ENCODE assay signal across 8 mouse cellular contexts in the genomic region with DNA sequence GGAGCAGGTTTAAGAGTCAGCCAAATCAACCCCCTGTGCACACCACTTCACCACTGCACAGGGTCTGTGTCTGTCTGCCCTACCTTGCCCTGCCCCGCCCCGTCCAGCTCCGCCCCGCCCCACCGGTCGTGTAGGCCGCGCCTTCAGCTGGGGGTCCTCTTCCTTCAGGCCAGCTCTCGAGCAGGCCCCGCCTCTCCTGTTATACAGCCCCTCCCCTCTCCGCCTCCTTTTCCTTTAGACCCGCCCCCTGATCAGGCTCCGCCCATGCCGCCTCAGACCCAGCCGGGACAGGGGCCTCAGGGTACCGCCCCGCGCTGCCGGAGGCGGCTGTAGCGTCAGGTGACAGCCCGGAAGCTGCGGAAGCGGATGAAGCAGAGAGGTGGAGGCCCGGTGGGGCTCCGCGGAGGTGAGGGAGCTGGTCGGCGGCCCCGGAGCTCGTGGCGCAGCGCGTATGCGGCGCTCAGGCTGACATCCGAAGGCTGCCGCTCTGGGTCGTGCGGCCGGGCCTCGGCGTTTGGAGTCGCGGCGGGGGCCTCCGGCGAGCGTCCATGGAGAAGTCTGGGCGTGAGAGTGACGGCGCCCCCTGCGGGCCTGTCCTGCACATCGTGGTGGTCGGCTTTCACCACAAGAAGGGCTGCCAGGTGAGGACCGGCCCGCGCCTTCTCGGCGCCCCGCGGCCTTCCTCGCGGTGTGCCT. TPM values are rescaled to one million over a fixed set of nuclear protein-coding genes. Genes with fewer than 3 reads are reported as not detected.
DNase-seq lines count a peak whose midpoint lies in the region; ATAC-seq and TF ChIP-seq lines count a peak whose summit lies in the region.

A gene (plus strand): TSS at position 326 of the 696 bp plus-strand sequence.

- under 1% methylated on average over 48 of the region's 64 CpGs for WGBS in forebrain, embryonic 13.5 days
- WGBS in large intestine, adult 2 months = under 1% methylated on average over 63 of the region's 64 CpGs
- under 1% methylated on average over 49 of the region's 64 CpGs for WGBS in liver, postnatal 0 days (ENCODE audit: insufficient replicate concordance)
- under 1% methylated on average over 59 of the region's 64 CpGs for WGBS in neural tube, embryonic 14.5 days

- no peak for TF ChIP-seq EP300 in ES-Bruce4 (IDR thresholded peaks at IDR 0.05; ENCODE audit: insufficient read depth, low read depth, low read length)
- TF ChIP-seq EP300 in liver, postnatal 0 days (IDR thresholded peaks at IDR 0.05; ENCODE audit: low read depth) = no peak

- peak; percentile 98 for ATAC-seq in cerebellum, adult (ENCODE audit: insufficient number of reproducible peaks, low FRiP score, low TSS enrichment)
- ATAC-seq in forebrain, embryonic 13.5 days = peak; percentile 98
- peak; percentile 97 for ATAC-seq in liver, postnatal 0 days
- peak; percentile 97 for ATAC-seq in neural tube, embryonic 14.5 days (ENCODE audit: low read depth)

- TF ChIP-seq CTCF in ES-Bruce4 (IDR thresholded peaks at IDR 0.05; ENCODE audit: low read depth, low read length) = peak; percentile 60
- TF ChIP-seq CTCF in liver, postnatal 0 days (IDR thresholded peaks at IDR 0.05; ENCODE audit: low read depth) = peak; percentile 83

- H3K4me2 ChIP-seq in forebrain, embryonic 13.5 days = peak within 1 kb of the TSS; percentile 72
- peak within 1 kb of the TSS; percentile 84 for H3K4me2 ChIP-seq in liver, postnatal 0 days (ENCODE audit: low read depth, low read length)
- peak within 1 kb of the TSS; percentile 65 for H3K4me2 ChIP-seq in neural tube, embryonic 14.5 days (ENCODE audit: low read depth, low read length)

- TF ChIP-seq POLR2A in ES-Bruce4 (IDR thresholded peaks at IDR 0.05; ENCODE audit: insufficient read depth, low read length) = peak; percentile 84

- DNase-seq in heart, postnatal 10 days = peak; percentile 99
- DNase-seq in large intestine, adult 2 months (ENCODE audit: low read depth, low spot score) = peak; percentile 87
- DNase-seq in liver, postnatal 0 days = peak; percentile 99
- peak; percentile 100 for DNase-seq in testis, postnatal 10 days (ENCODE audit: low spot score)

- H3K4me1 ChIP-seq in ES-Bruce4 (ENCODE audit: control insufficient read depth, insufficient read depth, low read length) = no peaks in the 10 kb centered on the region
- peaks cover 15% of the 10 kb centered on the region for H3K4me1 ChIP-seq in forebrain, embryonic 13.5 days
- H3K4me1 ChIP-seq in liver, postnatal 0 days (ENCODE audit: insufficient read depth) = peaks cover 15% of the 10 kb centered on the region
- peaks cover 18% of the 10 kb centered on the region for H3K4me1 ChIP-seq in neural tube, embryonic 14.5 days (ENCODE audit: control insufficient read depth, insufficient read depth, low read length)

- H3K27me3 ChIP-seq in ES-Bruce4 (ENCODE audit: control insufficient read depth, insufficient read depth, low read length, poor library complexity, severe bottlenecking) = no peaks in the 10 kb centered on the region
- H3K27me3 ChIP-seq in forebrain, embryonic 13.5 days = no peaks in the 10 kb centered on the region
- H3K27me3 ChIP-seq in liver, postnatal 0 days (ENCODE audit: insufficient read depth, low read length) = no peaks in the 10 kb centered on the region
- no peaks in the 10 kb centered on the region for H3K27me3 ChIP-seq in neural tube, embryonic 14.5 days (ENCODE audit: control insufficient read depth, insufficient read depth, low read length)

- H3K9me3 ChIP-seq in ES-Bruce4 (replicated peaks; ENCODE audit: control insufficient read depth, insufficient read depth, low read length, poor library complexity, severe bottlenecking) = no peaks in the 10 kb centered on the region
- no peaks in the 10 kb centered on the region for H3K9me3 ChIP-seq in forebrain, embryonic 13.5 days (replicated peaks)
- no peaks in the 10 kb centered on the region for H3K9me3 ChIP-seq in liver, postnatal 0 days (ENCODE audit: low read length)
- H3K9me3 ChIP-seq in neural tube, embryonic 14.5 days (ENCODE audit: control insufficient read depth, low read length) = no peaks in the 10 kb centered on the region

- H3K9ac ChIP-seq in ES-Bruce4 (ENCODE audit: low read depth, poor library complexity, severe bottlenecking) = peak within 1 kb of the TSS; percentile 73
- H3K9ac ChIP-seq in forebrain, embryonic 13.5 days = peak within 1 kb of the TSS; percentile 80
- peak within 1 kb of the TSS; percentile 85 for H3K9ac ChIP-seq in liver, postnatal 0 days (replicated peaks)
- H3K9ac ChIP-seq in neural tube, embryonic 14.5 days (replicated peaks; ENCODE audit: low read depth, low read length) = peak within 1 kb of the TSS; percentile 79

- intact Hi-C loops in heart, postnatal 10 days (cut with DNase I) = loop anchor here (2.0 to 10.0 kb wide), 3 partner anchors 83 to 990 kb away; a partner anchor contains a TSS

- peak within 1 kb of the TSS; percentile 91 for H3K4me3 ChIP-seq in ES-Bruce4 (ENCODE audit: low read depth, low read length)
- peak within 1 kb of the TSS; percentile 68 for H3K4me3 ChIP-seq in forebrain, embryonic 13.5 days
- H3K4me3 ChIP-seq in liver, postnatal 0 days (ENCODE audit: low read depth, low read length) = peak within 1 kb of the TSS; percentile 81
- peak within 1 kb of the TSS; percentile 61 for H3K4me3 ChIP-seq in neural tube, embryonic 14.5 days (ENCODE audit: low read depth, low read length)

- H3K27ac ChIP-seq in ES-Bruce4 (ENCODE audit: insufficient read depth, low read length) = peak within 1 kb of the TSS; percentile 55
- H3K27ac ChIP-seq in forebrain, embryonic 13.5 days = peak within 1 kb of the TSS; percentile 95
- peak within 1 kb of the TSS; percentile 97 for H3K27ac ChIP-seq in liver, postnatal 0 days (ENCODE audit: low read depth)
- H3K27ac ChIP-seq in neural tube, embryonic 14.5 days (ENCODE audit: low read depth, low read length) = peak within 1 kb of the TSS; percentile 90

- no peaks in the 10 kb centered on the region for H3K36me3 ChIP-seq in ES-Bruce4 (ENCODE audit: control insufficient read depth, insufficient read depth, low read length, poor library complexity, severe bottlenecking)
- no peaks in the 10 kb centered on the region for H3K36me3 ChIP-seq in forebrain, embryonic 13.5 days (ENCODE audit: poor library complexity, severe bottlenecking)
- no peaks in the 10 kb centered on the region for H3K36me3 ChIP-seq in liver, postnatal 0 days (replicated peaks; ENCODE audit: insufficient read depth, low read length)
- no peaks in the 10 kb centered on the region for H3K36me3 ChIP-seq in neural tube, embryonic 14.5 days (ENCODE audit: control insufficient read depth, insufficient read depth, low read length)

RNA-seq across cellular contexts. Expression of the gene that starts here (rescaled TPM):
- polyA plus RNA-seq in ES-Bruce4 (2011; ENCODE audit: insufficient read depth, insufficient read length, low read depth, missing spikeins) = 23.8 and 26.2 TPM in 2 replicates
- 32.4 and 34.7 TPM in 2 replicates for polyA plus RNA-seq in forebrain, embryonic 13.5 days (2015; fragmentation: Nextera tagmentation; extraction: Ambion mirVana)
- total RNA-seq in heart, postnatal 10 days (2021) = 1 to 10 TPM; 7.9 to 9.1 TPM
- 4.2 and 7.7 TPM in 2 replicates for polyA plus RNA-seq in large intestine, adult 2 months (2012; rRNA removed)
- 2.8 and 3.3 TPM in 2 replicates for polyA plus RNA-seq in liver, postnatal 0 days (2015; fragmentation: Nextera tagmentation; extraction: Ambion mirVana)
- 50.0 and 54.4 TPM in 2 replicates for polyA plus RNA-seq in neural tube, embryonic 14.5 days (2014; fragmentation: Nextera tagmentation; extraction: Ambion mirVana)

Comparison
In these comparisons a context has a peak if more than half of its experiments do, and no peak if none do; other contexts are left out.
1. Peak in every context shown above with its lines: DNase-seq, ATAC-seq, H3K4me3 ChIP-seq and H3K27ac ChIP-seq.